Mouse (Mus musculus) midbrain, embryonic 16.5 days (tissue): ENCODE measurements around the gene Pced1b. TPM values are rescaled to one million over a fixed set of nuclear protein-coding genes. Genes with fewer than 3 reads are reported as not detected.

Experiments
- ATAC-seq: fragments of 200-750 bp; cut with Nextera tagmentation; 2 replicates; pipeline ENCODE4 v1.8.0; 2017; ENCODE audit warnings: moderate TSS enrichment
- H3K27ac ChIP-seq: fragments of 300-500 bp; sonication (generic); 2 replicates; pipeline ENCODE4 v1.5.1; 2014; ENCODE audit warnings: mild to moderate bottlenecking, low read length, mixed read lengths
- H3K27me3 ChIP-seq: fragments of 300-500 bp; sonication (generic); 2 replicates; pipeline ENCODE4 v1.6.1; 2014; ENCODE audit warnings: low read depth, low read length, mixed read lengths; ENCODE audit not compliant: control insufficient read depth, insufficient read depth
- H3K36me3 ChIP-seq: fragments of 300-500 bp; sonication (generic); 2 replicates; pipeline ENCODE4 v1.6.1; 2014; ENCODE audit warnings: mild to moderate bottlenecking, low read length, moderate library complexity, mixed read lengths; ENCODE audit not compliant: control insufficient read depth, insufficient read depth
- H3K4me1 ChIP-seq: fragments of 300-500 bp; sonication (generic); 2 replicates; pipeline ENCODE4 v1.6.1; 2014; ENCODE audit warnings: mild to moderate bottlenecking, low read length, mixed read lengths; ENCODE audit not compliant: control insufficient read depth, insufficient read depth
- H3K4me2 ChIP-seq: fragments of 300-500 bp; sonication (generic); 2 replicates; pipeline ENCODE4 v1.6.1; 2014; ENCODE audit warnings: mild to moderate bottlenecking, low read length, mixed read lengths
- H3K4me3 ChIP-seq: fragments of 300-500 bp; sonication (generic); 2 replicates; pipeline ENCODE4 v1.5.1; 2014; ENCODE audit warnings: low read depth, mild to moderate bottlenecking, low read length, moderate library complexity, mixed read lengths
- H3K9ac ChIP-seq: fragments of 300-500 bp; sonication (generic); 2 replicates; pipeline ENCODE4 v1.6.1; 2014; ENCODE audit warnings: low read depth, low read length, mixed read lengths
- H3K9me3 ChIP-seq: fragments of 300-500 bp; sonication (generic); replicated peaks from 2 replicates; pipeline ENCODE4 v1.6.1; 2014; ENCODE audit warnings: mild to moderate bottlenecking, low read length, mixed read lengths; ENCODE audit not compliant: control insufficient read depth, poor library complexity, severe bottlenecking
- WGBS: fragments of 180-500 bp; shearing (Covaris S2); extraction: QIAGEN DNeasy Blood & Tissue Kit; methylation state at CpG from one replicate; pipeline ENCODE4 v1.1.7; 2014; 5-methylcytosine and 5-hydroxymethylcytosine counted together
- polyA plus RNA-seq: library from polyadenylated mRNA; unstranded; fragments of >200 nt; fragmentation: Nextera tagmentation; extraction: Ambion mirVana; gene quantifications from 2 replicates; pipeline ENCODE4 v1.2.1, GENCODE M21; 2015

The Pced1b gene
- polyA plus RNA-seq, 1 experiment from 2014 or later, result 7.5 TPM

DNA sequence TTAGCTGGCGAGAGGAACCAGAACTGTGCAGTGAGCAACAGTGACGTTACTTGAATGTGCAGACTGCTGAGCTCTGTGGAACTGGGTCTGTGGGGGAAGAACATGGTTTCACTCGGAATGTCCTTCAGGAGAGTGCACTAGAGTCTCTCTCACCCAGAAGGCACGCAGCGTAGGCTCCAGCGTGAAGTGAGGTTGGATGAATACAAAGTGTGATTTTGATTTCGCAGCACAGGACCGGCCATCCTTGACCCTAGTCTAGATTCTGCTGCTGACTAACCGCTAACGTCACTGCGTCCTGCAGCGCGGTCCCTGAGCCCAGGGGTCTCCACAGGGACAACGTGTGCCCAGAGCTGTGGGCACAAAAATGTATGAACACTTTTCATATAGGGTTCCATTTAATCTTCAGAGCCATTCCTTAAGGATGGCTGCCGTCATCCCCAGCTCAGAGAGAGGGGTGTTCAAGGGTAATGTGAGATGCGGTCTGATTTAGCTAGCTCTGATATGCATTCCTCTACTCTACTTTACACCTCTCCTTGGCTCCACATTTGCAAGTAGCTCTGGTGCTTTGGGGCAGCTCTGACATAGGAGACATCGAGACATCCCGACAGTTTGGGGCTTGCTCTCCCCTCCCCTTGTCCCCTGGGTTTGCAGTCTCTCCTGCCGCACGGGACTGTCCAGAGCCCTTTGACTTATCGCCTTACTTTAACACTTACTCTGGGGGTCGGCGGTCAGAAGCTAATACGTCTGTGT, 101.8 kb downstream of the Pced1b start:
- 87% methylated on average over 24 of the region's 24 CpGs for WGBS
- no peak for ATAC-seq

DNA sequence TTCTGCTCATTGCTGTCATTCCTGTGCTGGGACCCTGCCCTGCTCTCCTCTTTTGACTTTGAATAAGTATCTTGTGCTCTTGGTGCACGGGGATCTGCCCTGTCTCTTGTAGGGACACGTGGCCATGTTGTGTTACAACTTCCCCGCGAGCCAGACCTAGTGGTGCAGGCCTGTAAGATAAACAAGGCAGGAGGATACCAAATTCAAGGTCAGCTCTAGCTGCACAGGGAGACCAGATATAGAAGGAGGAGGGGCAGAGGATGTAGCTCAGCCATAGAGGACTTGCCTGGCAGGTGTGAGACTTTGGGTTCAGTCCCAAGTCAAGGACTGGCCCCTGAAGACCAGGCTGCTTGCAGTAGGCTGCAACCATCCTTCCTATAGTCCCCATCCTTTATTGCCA, 103.6 kb downstream of the Pced1b start:
- H3K9me3 ChIP-seq, result no peaks in the 10 kb centered on the region
- H3K4me2 ChIP-seq, result no peak overlapping the region
- 87% methylated on average over 4 of the region's 4 CpGs for WGBS
- no peak overlapping the region for H3K27ac ChIP-seq
- no peaks in the 10 kb centered on the region for H3K36me3 ChIP-seq
- H3K4me3 ChIP-seq, result no peak overlapping the region
- H3K27me3 ChIP-seq, result no peaks in the 10 kb centered on the region
- H3K9ac ChIP-seq, result no peak overlapping the region
- H3K4me1 ChIP-seq, result no peaks in the 10 kb centered on the region
- no peak for ATAC-seq

More for the DNA sequence above, 101.8 kb downstream of the Pced1b start:
- Histone ChIP-seq H3K27ac (no peak overlapping the region), H3K9ac (no peak overlapping the region), H3K4me1 (no peaks in the 10 kb centered on the region), H3K4me2 (no peak overlapping the region), H3K36me3 (no peaks in the 10 kb centered on the region), H3K9me3 (no peaks in the 10 kb centered on the region), H3K4me3 (no peak overlapping the region), H3K27me3 (no peaks in the 10 kb centered on the region)

DNA sequence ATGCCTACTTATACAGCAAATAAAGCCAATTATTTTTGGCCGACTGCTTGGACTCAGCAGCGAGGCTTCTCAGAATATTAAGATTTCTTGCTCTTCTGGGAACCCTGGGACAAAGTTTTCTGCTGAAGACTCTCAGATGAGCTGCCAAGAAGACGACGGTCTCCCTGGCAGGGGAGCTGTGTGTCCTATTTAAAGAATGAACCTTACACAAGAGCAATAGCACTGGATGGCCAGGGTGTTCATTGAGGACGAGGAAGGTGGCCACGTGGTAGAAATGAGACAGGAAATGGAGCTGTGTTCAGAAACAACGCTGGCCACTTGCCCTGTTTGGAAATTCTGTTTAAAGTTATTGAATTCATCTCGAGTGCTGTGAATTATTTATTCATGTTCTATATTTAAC, 104.1 kb downstream of the Pced1b start:
- no peaks in the 10 kb centered on the region for H3K9me3 ChIP-seq
- H3K4me1 ChIP-seq, result no peaks in the 10 kb centered on the region
- no peak overlapping the region for H3K4me2 ChIP-seq
- no peaks in the 10 kb centered on the region for H3K36me3 ChIP-seq
- H3K27me3 ChIP-seq, result no peaks in the 10 kb centered on the region
- H3K4me3 ChIP-seq, result no peak overlapping the region
- 63% methylated on average over 8 of the region's 8 CpGs for WGBS
- ATAC-seq, result no peak
- no peak overlapping the region for H3K27ac ChIP-seq
- H3K9ac ChIP-seq, result no peak overlapping the region

DNA sequence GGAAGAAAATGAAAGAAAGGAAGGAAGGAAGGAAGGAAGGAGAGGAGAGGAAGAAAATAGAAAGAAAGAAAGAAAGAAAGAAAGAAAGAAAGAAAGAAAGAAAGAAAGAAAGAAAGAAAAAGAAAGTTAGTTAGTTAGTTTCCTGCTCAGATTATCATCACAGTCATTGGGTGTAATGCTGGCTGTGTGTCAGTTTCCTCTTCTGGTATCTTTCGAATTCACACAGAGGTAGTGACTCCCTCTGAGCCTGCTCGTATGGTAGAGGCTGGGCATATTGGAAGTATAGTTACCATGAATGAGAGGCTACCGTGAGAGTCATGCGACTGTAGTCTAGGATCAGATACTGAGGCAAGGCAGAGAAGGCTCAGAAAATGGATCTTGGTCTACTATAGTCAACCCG, 104.8 kb downstream of the Pced1b start:
- Histone ChIP-seq H3K4me2 (no peak overlapping the region), H3K4me3 (no peak overlapping the region), H3K27me3 (no peaks in the 10 kb centered on the region), H3K4me1 (no peaks in the 10 kb centered on the region), H3K9ac (no peak overlapping the region), H3K9me3 (no peaks in the 10 kb centered on the region), H3K36me3 (no peaks in the 10 kb centered on the region), H3K27ac (no peak overlapping the region)
- no peak for ATAC-seq
- 94% methylated on average over 5 of the region's 5 CpGs for WGBS

DNA sequence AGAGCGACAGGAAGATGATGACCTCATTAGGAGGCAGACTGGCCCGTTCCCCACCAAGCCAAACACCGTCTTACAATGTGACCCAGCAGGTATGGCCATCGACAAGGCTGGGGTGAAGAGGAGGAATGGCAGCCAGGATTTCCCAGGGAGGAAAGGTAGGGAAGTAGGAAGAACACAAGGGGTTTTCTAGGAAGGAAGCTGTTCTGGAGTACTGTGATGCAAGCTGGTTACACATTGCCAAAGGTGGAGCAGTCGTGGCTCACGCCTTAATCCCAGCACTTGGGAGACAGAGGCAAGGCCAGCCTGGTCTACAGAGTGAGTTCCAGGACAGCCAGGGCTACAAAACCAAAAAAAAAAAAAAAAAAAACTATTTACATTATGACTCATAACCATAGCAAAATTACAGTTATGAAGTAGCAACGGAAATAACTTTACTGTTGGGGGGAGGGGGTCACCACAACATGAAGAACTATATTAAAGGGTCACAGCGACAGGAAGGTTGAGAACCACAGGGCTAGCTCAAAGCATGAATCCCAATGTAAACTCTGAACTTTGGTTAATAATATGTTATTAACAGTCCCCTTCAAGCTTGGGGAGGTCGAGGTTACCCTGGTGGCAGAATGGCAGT, 108.9 kb downstream of the Pced1b start:
- H3K4me1 ChIP-seq, result peaks cover 9% of the 10 kb centered on the region; the same call in 1 of the 2 replicates
- H3K9me3 ChIP-seq, result no peaks in the 10 kb centered on the region
- no peak overlapping the region for H3K4me2 ChIP-seq
- 87% methylated on average over 9 of the region's 9 CpGs for WGBS
- no peak for ATAC-seq
- no peak overlapping the region for H3K4me3 ChIP-seq
- no peak overlapping the region for H3K9ac ChIP-seq
- H3K27ac ChIP-seq, result no peak overlapping the region
- H3K27me3 ChIP-seq, result no peaks in the 10 kb centered on the region
- H3K36me3 ChIP-seq, result no peaks in the 10 kb centered on the region

DNA sequence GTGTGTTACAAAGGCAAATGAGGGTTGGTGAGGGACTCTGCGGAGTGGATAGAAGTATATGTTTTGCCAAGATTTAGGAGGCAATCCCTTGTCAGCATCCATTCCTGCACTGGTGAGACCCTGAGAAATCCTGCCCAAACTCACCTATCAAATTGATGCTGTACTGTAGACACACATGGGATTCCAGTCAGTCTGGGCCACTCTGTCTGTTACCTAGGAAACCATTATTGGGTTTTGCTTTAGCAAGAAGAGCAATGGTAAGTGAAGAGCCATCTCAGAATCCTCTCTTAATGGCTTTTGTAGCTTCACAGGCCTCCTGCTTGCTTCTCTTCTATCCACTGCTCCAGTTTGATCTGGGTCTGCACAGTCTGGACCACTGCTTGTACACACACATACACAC, 110.1 kb downstream of the Pced1b start:
- Histone ChIP-seq H3K4me2 (no peak overlapping the region), H3K27ac (peak overlapping the region; percentile 50), H3K9ac (no peak overlapping the region), H3K9me3 (no peaks in the 10 kb centered on the region), H3K4me1 (peaks cover 11% of the 10 kb centered on the region), H3K36me3 (no peaks in the 10 kb centered on the region), H3K4me3 (no peak overlapping the region), H3K27me3 (no peaks in the 10 kb centered on the region)
- 89% methylated on average over 1 of the region's 1 CpGs for WGBS
- ATAC-seq, result peak; percentile 72

DNA sequence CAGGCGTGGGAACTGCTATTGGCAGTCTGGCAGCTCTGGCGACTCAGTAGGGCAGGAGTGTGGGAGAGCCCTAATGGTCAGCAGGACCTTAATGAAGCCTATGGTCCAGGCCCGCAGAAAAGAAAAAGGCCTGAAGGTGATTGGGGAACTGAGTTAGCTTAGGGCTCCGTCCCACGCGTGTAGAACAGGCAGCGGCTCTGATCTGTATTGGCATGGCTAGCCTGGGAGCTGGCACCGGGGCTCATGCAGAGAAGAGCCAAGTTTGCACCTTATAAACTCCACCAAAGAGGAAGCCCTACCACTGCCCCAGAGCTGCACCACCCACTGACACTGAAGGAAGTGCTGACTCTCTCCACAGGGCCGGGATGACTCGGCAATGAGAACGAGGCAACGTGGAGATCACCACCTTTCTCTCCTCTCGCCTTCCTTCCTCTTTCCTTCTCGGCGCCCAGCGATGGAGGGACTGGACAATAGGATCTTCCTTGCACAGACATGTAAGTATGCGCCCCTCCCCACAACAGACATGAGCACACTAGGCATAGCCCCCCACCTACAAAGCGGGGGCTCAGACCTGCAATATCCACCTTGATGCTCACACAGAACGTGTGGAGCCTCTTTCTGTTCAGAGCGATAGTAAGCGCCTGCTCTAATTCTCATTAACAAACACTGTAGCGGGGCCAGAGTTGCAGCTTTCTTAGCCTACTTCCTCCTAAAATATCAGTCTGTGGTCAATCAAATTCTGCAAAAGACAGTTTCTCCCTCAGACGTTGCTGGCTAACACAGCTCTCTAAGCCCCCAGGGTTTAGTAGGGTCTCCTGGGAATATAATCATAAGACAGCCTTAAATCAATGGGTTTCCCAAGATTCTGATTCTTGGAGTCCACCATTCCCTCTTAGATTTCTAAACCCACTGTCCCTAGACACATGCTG, 114.2 kb downstream of the Pced1b start:
- no peak for ATAC-seq
- no peak overlapping the region for H3K4me2 ChIP-seq
- 83% methylated on average over 23 of the region's 23 CpGs for WGBS
- H3K4me3 ChIP-seq, result no peak overlapping the region
- peaks cover 11% of the 10 kb centered on the region for H3K4me1 ChIP-seq
- no peak overlapping the region for H3K9ac ChIP-seq
- no peak overlapping the region for H3K27ac ChIP-seq
- H3K9me3 ChIP-seq, result no peaks in the 10 kb centered on the region
- H3K36me3 ChIP-seq, result no peaks in the 10 kb centered on the region
- no peaks in the 10 kb centered on the region for H3K27me3 ChIP-seq

DNA sequence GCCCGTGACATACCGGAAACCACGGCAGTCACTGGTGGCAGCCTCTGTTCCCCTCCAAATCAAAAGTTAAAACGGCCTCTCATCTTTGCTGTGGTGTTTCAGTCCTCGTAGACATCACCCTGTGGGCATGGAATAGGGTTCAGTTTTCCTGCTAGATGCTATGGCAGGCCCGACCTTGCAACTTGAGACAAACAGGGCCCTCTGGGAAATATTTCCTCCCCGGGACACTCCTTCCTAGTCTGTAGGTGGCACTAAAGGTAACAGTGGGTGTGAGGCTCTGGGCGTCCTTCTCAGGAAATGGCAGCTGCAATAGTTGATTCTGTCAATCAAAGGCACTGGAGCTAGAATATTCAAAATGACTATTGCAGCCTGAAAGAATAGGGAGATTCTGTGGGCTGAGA, 114.9 kb downstream of the Pced1b start:
- Histone ChIP-seq H3K9ac (no peak overlapping the region), H3K27ac (peak overlapping the region; percentile 28; the same call in 1 of the 2 replicates), H3K4me1 (peaks cover 10% of the 10 kb centered on the region), H3K36me3 (no peaks in the 10 kb centered on the region), H3K9me3 (no peaks in the 10 kb centered on the region), H3K4me2 (no peak overlapping the region), H3K27me3 (no peaks in the 10 kb centered on the region), H3K4me3 (no peak overlapping the region)
- 70% methylated on average over 8 of the region's 8 CpGs for WGBS
- ATAC-seq, result no peak
